ENCODE assay signal across 17 mouse cellular contexts in the genomic region with DNA sequence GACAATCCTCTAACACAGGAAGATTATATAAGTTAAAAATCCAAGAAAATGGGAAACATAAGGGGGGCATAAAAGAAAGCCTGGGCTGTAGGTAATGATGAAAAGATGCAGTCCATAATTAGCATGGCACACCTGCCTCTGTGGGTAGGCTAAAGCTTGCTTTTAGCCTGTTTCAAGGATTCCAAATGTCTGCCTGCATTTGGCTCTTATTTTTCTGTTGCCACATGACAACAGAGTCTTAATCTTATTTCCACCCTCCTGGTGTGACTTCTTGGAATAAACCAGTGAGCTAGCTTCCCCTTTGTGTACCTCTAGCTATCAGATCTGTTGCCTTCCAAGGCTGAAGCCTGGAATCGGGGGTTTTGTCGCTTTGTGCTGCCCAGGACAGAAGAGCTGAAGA.
A peak's percentile ranks its signal among the peaks of the same experiment; 100 is the strongest.
DNase-seq lines count a peak whose midpoint lies in the region; ATAC-seq lines count a peak whose summit lies in the region.
"Had no signal": no experiment of that assay in that cellular context is flagged by ENCODE, and none has a peak within 500 bp of the region (broad histone marks: within the 10 kb centered on the region; RNA-seq: fewer than 3 reads in every experiment).

No protein-coding gene starts in this region.

- H3K9me3 ChIP-seq in forebrain, embryonic 14.5 days (replicated peaks; ENCODE audit: control insufficient read depth, low read length) = no peaks in the 10 kb centered on the region; the same call in 1 of the 2 replicates
- peaks cover 10% of the 10 kb centered on the region; the same call in 1 of the 2 replicates for H3K9me3 ChIP-seq in forebrain, embryonic 10.5 days
- H3K9me3 ChIP-seq in liver, embryonic 11.5 days (ENCODE audit: control insufficient read depth, low read length) = no peaks in the 10 kb centered on the region
- H3K9me3 ChIP-seq: embryonic facial prominence, embryonic 13.5 days; forebrain, embryonic 13.5 days; hindbrain, embryonic 12.5 days; hindbrain, embryonic 15.5 days had no signal

- WGBS in forebrain, embryonic 14.5 days = 60% methylated on average over 2 of the region's 2 CpGs
- WGBS in forebrain, embryonic 10.5 days = 73% methylated on average over 2 of the region's 2 CpGs
- 60% methylated on average over 2 of the region's 2 CpGs for WGBS in liver, embryonic 11.5 days

- H3K4me2 ChIP-seq in forebrain, embryonic 14.5 days (ENCODE audit: low read length) = no peak overlapping the region
- H3K4me2 ChIP-seq in liver, embryonic 11.5 days = no peak overlapping the region
- H3K4me2 ChIP-seq: embryonic facial prominence, embryonic 13.5 days; forebrain, embryonic 13.5 days; heart, embryonic 11.5 days; hindbrain, embryonic 12.5 days; hindbrain, embryonic 15.5 days had no signal

- no peaks in the 10 kb centered on the region for H3K27me3 ChIP-seq in forebrain, embryonic 14.5 days (replicated peaks; ENCODE audit: control insufficient read depth, insufficient read depth, low read length)
- no peaks in the 10 kb centered on the region for H3K27me3 ChIP-seq in forebrain, embryonic 10.5 days (ENCODE audit: poor library complexity, severe bottlenecking)
- no peaks in the 10 kb centered on the region for H3K27me3 ChIP-seq in liver, embryonic 11.5 days (replicated peaks; ENCODE audit: control insufficient read depth, insufficient read depth, low read length)
- H3K27me3 ChIP-seq: embryonic facial prominence, embryonic 13.5 days; forebrain, embryonic 13.5 days; hindbrain, embryonic 12.5 days; hindbrain, embryonic 15.5 days had no signal

- no peak for ATAC-seq in forebrain, embryonic 14.5 days
- ATAC-seq in liver, embryonic 11.5 days (replicated peaks; ENCODE audit: low FRiP score) = no peak
- ATAC-seq: activated CD4-positive, CD25-positive, alpha-beta regulatory T cell, adult 4 months had no signal

- intact Hi-C loops in left cerebral cortex, postnatal 36 days (cut with DNase I) = no loop called here
- intact Hi-C loops in left cerebral cortex, postnatal 4 days (cut with DNase I) = no loop called here

- H3K4me3 ChIP-seq in forebrain, embryonic 14.5 days (ENCODE audit: low read depth, low read length) = no peak overlapping the region
- H3K4me3 ChIP-seq in forebrain, embryonic 10.5 days = no peak overlapping the region
- H3K4me3 ChIP-seq in liver, embryonic 11.5 days (ENCODE audit: low read depth, low read length) = no peak overlapping the region
- H3K4me3 ChIP-seq: embryonic facial prominence, embryonic 10.5 days; embryonic facial prominence, embryonic 13.5 days; erythroblast, embryonic 14.5 days; forebrain, embryonic 13.5 days; hindbrain, embryonic 12.5 days; hindbrain, embryonic 15.5 days had no signal

- no peak overlapping the region for H3K9ac ChIP-seq in forebrain, embryonic 14.5 days (ENCODE audit: low read length)
- no peak overlapping the region for H3K9ac ChIP-seq in liver, embryonic 11.5 days (ENCODE audit: low read depth, low read length)
- H3K9ac ChIP-seq: embryonic facial prominence, embryonic 13.5 days; forebrain, embryonic 13.5 days; hindbrain, embryonic 12.5 days; hindbrain, embryonic 15.5 days had no signal

- no peaks in the 10 kb centered on the region for H3K36me3 ChIP-seq in forebrain, embryonic 14.5 days (ENCODE audit: control insufficient read depth, insufficient read depth, low read length)
- no peaks in the 10 kb centered on the region for H3K36me3 ChIP-seq in forebrain, embryonic 10.5 days (replicated peaks)
- H3K36me3 ChIP-seq in liver, embryonic 11.5 days (ENCODE audit: control insufficient read depth, insufficient read depth, low read length) = no peaks in the 10 kb centered on the region
- H3K36me3 ChIP-seq: embryonic facial prominence, embryonic 10.5 days; embryonic facial prominence, embryonic 13.5 days; hindbrain, embryonic 12.5 days; hindbrain, embryonic 15.5 days had no signal

- 0 out of 2 replicates have a peak, but pooled peaks cover 4% of the 10 kb centered on the region for H3K4me1 ChIP-seq in forebrain, embryonic 14.5 days (ENCODE audit: control insufficient read depth, insufficient read depth, low read length)
- peaks cover 6% of the 10 kb centered on the region; the same call in 1 of the 2 replicates for H3K4me1 ChIP-seq in forebrain, embryonic 10.5 days
- no peaks in the 10 kb centered on the region for H3K4me1 ChIP-seq in liver, embryonic 11.5 days (replicated peaks; ENCODE audit: control insufficient read depth, insufficient read depth, low read length)
- H3K4me1 ChIP-seq: embryonic facial prominence, embryonic 10.5 days; embryonic facial prominence, embryonic 13.5 days; hindbrain, embryonic 15.5 days had no signal

- peak; percentile 27 for DNase-seq in forebrain, embryonic 14.5 days (ENCODE audit: low spot score)
- no peak for DNase-seq in forebrain, embryonic 10.5 days (ENCODE audit: extremely low spot score, low spot score)
- peak; percentile 53 for DNase-seq in heart, adult 11 months
- DNase-seq in heart, adult 18-20 months = no peak
- DNase-seq in left cerebral cortex, postnatal 36 days (ENCODE audit: low spot score in 2 of 2) = peak; percentile 16 to 20
- no peak for DNase-seq in left cerebral cortex, postnatal 4 days
- DNase-seq in telencephalon, adult 2 months (ENCODE audit: low read depth, low spot score) = peak; percentile 61
- no peak for DNase-seq in liver, embryonic 11.5 days (ENCODE audit: low spot score)
- DNase-seq: embryo, embryonic 11 days had no signal

- H3K27ac ChIP-seq in forebrain, embryonic 14.5 days (ENCODE audit: low read depth, low read length) = no peak overlapping the region
- H3K27ac ChIP-seq in forebrain, embryonic 10.5 days = no peak overlapping the region
- H3K27ac ChIP-seq in liver, embryonic 11.5 days (ENCODE audit: low read depth, low read length) = no peak overlapping the region
- H3K27ac ChIP-seq: embryonic facial prominence, embryonic 10.5 days; embryonic facial prominence, embryonic 13.5 days; forebrain, embryonic 13.5 days; hindbrain, embryonic 12.5 days; hindbrain, embryonic 15.5 days had no signal

Comparison
In these comparisons a context has a peak if more than half of its experiments do, and no peak if none do; other contexts are left out.
1. DNase-seq: peak in forebrain, embryonic 14.5 days (single experiment), heart, adult 11 months (single experiment), left cerebral cortex, postnatal 36 days (2 of 2) and telencephalon, adult 2 months (single experiment); none in forebrain, embryonic 10.5 days (single experiment), heart, adult 18-20 months (0 of 2), left cerebral cortex, postnatal 4 days (single experiment) and liver, embryonic 11.5 days (single experiment).